Mouse (Mus musculus): Measurements from ENCODE around the gene Luzp2. TPM values are rescaled to one million over a fixed set of nuclear protein-coding genes. Genes with fewer than 3 reads are reported as not detected.

Gene Luzp2
- under 1 TPM; 0.11 to 0.14 TPM for total RNA-seq (2021)
- long read RNA-seq, experiment 1, result 0 reads
- long read RNA-seq, experiment 2, result 0 reads

DNA sequence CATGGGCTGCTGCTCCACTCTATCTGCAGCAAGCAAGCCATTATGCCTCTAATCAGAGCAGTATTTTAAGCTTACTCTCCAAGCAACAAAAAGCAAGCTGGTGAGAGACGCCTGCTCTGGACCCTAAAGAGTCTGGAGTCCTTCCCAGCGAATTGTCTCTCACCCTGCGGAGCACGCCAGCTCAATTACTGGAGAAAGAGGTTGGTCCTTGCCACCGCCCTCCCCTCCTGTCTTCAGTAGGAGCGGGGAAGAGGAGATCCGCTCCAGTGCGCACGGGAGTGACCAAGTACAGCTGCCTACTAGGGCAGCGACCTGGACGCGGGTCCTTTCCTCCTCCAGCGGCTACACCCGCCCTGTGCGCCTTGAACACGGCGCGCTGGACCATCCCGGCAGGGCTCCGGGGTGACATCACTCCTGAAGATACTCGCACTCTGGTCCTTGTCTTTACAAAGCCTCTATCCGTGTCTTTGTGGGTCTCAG lies at the start of gene Luzp2:
Gene Luzp2 (plus strand): TSS at position 127 of the 480 bp plus-strand sequence.
- DNase-seq (ENCODE audit: low spot score), result no peak

- DNase-seq (ENCODE audit: low spot score), result no peak
These were observed 47.8 kb upstream of the Luzp2 start for GRCm38 (mm10) chr7:54787456-54787855.

GRCm38 (mm10) chr7:54818606-54819005 lies 16.7 kb upstream of the Luzp2 start:
- no peak for DNase-seq (ENCODE audit: low spot score)

GRCm38 (mm10) chr7:54828751-54829150 lies 6.5 kb upstream of the Luzp2 start:
- DNase-seq (ENCODE audit: low spot score), result no peak

GRCm38 (mm10) chr7:54835911-54836352 lies 634 bp downstream of the Luzp2 start:
- no peak for DNase-seq (ENCODE audit: low spot score)

GRCm38 (mm10) chr7:54836437-54836836 lies 1.1 kb downstream of the Luzp2 start:
- no peak for DNase-seq (ENCODE audit: low spot score)

- DNase-seq (ENCODE audit: low spot score), result no peak
These were observed 7.6 kb downstream of the Luzp2 start for GRCm38 (mm10) chr7:54842807-54843335.

DNA sequence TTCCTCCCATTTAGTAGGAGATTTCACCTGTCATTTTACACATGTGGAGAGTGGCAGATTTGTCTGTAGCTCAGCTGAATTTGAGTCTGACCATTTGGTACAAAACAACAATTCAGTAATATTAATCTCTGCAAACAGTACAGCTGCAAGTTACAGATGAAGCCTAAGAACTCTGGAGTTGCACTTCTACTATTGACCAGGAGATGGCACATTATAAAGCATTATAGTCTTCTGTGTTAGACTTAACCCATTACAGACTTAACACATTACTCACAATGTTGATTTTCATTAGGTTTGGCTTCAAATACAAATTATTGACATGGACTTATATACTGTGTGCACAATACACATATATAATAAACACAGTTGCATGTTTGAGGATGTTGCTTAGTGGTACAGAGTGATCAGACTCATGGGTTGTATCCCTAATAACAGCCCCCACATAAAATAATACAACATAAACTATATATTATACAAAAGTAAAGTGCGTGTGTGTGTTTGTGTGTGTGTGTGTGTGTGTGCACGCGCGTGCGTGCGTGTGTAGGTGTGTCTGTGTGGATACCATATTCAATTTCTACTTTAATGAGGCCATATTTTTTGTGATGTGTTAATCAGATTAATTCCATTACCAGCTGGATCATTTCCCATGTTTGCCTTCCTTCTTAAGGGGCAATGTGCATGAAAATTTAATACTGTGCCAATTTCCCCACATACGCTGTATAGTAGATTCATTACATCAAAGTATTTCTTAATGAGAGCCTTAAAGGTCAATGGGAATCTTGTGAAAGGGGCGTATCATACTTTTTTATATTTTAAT lies 10.8 kb downstream of the Luzp2 start:
- DNase-seq (ENCODE audit: low spot score), result no peak

- no peak for DNase-seq (ENCODE audit: low spot score)
These were observed 11.4 kb downstream of the Luzp2 start for GRCm38 (mm10) chr7:54846692-54847020.

DNA sequence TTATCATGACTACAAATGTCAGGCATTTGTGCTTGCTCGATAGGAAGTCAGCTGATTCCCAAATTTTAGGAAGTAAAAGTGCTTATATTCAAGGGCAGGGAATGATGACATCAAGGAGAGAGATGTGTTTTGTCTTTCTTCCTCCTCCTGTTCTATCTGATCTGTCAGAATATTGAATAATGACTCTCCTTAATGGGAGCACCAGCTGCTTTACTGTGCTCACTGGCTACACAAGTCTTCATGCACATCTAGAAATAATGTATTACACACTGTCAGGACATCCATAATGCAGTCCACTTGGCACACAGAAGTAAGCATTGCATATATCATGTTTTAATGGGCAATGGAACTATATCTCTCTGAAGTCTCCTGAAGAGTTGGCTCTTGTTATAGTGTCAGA lies 17.6 kb downstream of the Luzp2 start:
- DNase-seq (ENCODE audit: low spot score), result no peak

- DNase-seq (ENCODE audit: low spot score), result no peak
These were observed 26.0 kb downstream of the Luzp2 start for GRCm38 (mm10) chr7:54861230-54861856.

DNA sequence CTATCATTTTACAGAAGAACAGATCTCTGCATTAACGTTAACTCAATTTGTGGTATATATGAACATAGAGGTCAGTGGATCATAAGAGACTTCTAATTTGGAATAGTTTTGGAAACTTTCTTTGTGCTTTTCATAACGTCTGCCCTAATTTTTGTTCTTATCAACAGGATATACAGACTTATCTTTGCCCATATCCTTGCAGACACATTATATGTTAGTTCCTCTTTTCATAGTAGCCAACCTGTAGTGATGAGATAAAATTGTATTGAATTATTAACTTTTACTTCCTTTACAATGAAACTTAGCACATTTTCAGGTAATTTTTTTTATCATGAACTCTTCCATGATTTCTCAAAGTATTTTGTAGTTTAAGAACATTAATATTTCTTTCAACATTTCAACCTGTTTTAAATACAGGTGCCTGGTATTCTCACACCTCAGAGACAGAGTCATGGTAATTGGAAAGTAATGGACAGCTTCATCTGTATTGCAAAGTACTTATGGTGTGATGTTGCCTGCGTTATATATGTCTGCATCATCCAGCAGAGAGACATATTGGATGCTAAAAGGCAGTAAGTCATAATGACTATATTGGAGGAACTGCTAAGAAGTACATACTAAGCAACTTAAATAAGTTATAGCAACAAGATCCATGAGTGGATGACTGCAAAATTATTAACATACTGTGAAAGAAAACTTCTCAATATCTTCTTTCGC lies 43.8 kb downstream of the Luzp2 start:
- no peak for DNase-seq (ENCODE audit: low spot score)

GRCm38 (mm10) chr7:54893709-54894627 lies 58.7 kb downstream of the Luzp2 start:
- DNase-seq (ENCODE audit: low spot score), result no peak

DNA sequence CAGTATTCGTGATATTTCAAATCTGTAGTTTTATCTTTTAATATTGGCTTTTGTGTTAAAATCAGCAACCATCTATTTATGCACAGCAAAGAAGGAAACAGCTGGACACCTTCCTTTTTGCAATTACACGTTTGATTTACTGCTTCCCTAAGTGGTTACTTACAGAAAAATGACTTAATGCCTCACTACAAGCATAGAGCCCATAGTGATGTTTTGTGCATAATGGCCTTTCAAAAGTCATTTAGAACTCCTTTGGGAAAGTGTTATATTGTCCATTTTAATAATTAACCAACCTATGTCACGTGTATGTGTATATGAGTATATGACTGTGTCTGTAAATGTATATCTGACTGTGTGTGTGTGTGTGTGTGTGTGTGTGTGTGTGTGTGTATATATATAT lies 63.3 kb downstream of the Luzp2 start:
- DNase-seq (ENCODE audit: low spot score), result no peak

DNA sequence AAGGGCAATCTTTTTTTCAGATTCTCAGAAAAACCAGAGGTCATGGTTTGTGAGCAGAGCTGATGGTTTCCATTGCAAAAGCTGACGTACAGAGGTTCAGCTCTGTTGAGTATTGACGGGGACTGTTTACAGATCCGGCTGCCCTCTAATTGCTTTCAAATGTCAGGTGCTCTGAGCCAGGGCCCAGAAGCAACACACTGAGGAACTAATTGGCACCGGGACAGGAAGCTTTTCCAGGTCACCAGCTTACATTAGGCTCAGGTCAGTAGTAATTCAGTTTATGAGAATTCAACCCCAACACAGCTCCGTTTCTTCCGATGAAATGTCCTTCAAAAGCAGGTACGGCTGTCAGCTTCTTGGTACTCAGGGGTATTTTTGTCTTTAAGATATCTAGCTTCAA lies 74.7 kb downstream of the Luzp2 start:
- DNase-seq (ENCODE audit: low spot score), result no peak

DNA sequence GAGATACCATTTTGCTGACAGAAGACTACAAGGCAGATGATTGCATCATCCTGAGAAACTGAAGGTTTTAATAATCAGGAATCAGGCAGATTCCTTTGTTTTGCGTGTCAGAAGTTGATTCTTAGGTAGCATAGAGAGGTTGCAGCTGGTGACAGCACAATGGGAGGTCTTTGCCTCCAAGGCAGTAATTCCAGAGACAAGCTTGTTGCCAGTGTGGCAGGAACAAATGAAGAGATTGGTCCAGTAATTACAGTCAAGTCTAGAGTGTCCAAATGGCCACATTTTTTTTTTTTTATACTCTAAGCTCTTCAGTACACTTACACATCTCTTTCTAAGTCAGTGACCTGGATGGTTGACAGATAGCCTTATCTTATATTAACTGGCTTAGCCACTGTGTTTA lies 78.7 kb downstream of the Luzp2 start:
- DNase-seq (ENCODE audit: low spot score), result no peak

- no peak for DNase-seq (ENCODE audit: low spot score)
These were observed 86.7 kb downstream of the Luzp2 start for GRCm38 (mm10) chr7:54921991-54922390.

DNA sequence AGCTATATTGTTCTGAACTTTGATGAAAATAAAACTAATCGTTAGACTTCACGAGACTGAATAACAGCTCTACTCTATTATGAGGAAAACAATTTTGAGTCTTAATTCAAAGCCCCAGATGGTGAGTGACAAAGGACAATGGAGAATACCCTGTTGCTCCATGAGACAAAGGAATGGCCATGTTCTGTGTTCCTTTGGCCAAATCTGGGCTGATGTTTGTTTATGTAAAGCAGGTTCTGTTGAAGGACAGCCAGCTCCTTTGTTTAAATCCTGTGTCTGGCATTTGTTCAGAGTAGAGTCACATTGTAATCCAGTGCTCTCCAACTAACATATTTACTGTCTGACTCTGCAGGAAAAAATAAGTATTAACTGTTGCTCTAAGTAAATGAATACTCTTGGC lies 121.5 kb downstream of the Luzp2 start:
- no peak for DNase-seq (ENCODE audit: low spot score)

DNA sequence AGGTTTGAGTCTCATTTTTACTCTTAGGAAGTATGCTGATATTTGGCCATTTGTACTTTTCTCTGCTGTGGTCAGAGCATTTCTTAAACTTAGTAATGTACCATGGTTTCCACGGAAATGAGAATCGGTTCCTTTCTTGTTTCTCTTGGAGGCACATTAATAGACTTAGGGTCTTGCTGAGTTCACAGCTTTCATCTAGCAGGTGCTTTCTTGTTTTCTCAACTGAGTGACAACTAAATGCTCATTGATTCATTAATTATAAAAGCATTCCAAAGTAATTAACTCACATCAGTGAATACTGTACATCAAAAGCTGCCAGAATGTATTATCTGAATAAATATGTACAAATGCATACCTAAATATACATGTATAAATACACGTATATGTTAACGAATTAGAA lies 127.4 kb downstream of the Luzp2 start:
- DNase-seq (ENCODE audit: low spot score), result no peak

DNA sequence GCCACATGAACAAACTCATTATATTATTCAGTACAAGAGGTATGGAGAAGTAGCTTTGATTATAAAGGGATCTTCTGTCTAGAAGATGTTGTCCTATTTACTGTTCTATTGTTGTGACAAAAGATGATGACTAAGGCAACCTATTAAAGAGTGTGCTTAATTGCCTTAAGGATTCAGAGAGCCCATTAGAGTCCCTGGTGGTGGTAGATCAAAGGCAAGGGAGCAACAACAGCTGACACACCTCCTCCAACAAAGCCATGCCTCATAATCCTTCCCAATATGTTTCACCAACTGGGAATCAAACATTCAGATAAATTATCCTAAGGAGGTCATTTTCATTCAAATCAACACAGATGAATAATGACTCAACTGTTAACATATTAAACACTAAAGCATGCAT lies 142.1 kb downstream of the Luzp2 start:
- no peak for DNase-seq (ENCODE audit: low spot score)

- DNase-seq (ENCODE audit: low spot score), result no peak
These were observed 145.3 kb downstream of the Luzp2 start for GRCm38 (mm10) chr7:54980585-54980984.
